Mouse (Mus musculus) cerebellum, adult 2 months (tissue): ENCODE data around the gene Helt.

Experiments used
- CTCF ChIP-seq: fragments of 200-500 bp; IDR thresholded peaks from 2 replicates; pipeline ENCODE4 v1.5.1; 2011; ENCODE audit warnings: low read depth, mild to moderate bottlenecking, control low read depth, low read length, moderate library complexity, borderline replicate concordance; ENCODE audit not compliant: insufficient read depth
- POLR2A ChIP-seq: fragments of 200-500 bp; IDR thresholded peaks from 2 replicates; pipeline ENCODE4 v1.6.1; 2011; ENCODE audit warnings: low read length, control low read depth, borderline replicate concordance; ENCODE audit not compliant: insufficient read depth

GRCm38 (mm10) chr8:46252456-46252855 is 42.0 kb downstream of the Helt start:
- no peak for TF ChIP-seq POLR2A
- TF ChIP-seq CTCF, result no peak
